Mouse (Mus musculus) Patski (cell line): ENCODE measurements at regions not wholly inside any gene's neighbourhood (a gene's known extent, or its start where the extent isn't known, plus 50 kb on each side); places are given as distances from the start of the nearest gene placed in this dataset.

Source experiments
- ATAC-seq: fragments of 100-300 bp; one replicate; pipeline ENCODE4 v1.8.0; 2021
- CTCF ChIA-PET: fragments of 350-600 bp; sonication (Branson Sonifier 250); formaldehyde crosslinking; loops from one replicate; lab custom pipeline; 2022; ENCODE audit warnings: inconsistent platforms; lab: Charles Lee
- POLR2A ChIA-PET: fragments of 350-600 bp; sonication (Branson Sonifier 250); formaldehyde crosslinking; loops from one replicate; lab custom pipeline; 2022; ENCODE audit warnings: antibody characterized with exemption, inconsistent platforms; lab: Charles Lee
- DNase-seq: peaks from one replicate; pipeline ENCODE4 v3.0.0-alpha.2; 2011; ENCODE audit warnings: low read depth, low spot score
- H3K27me3 ChIP-seq: fragments of 371-371 bp; one replicate; pipeline ENCODE4 v1.5.1; 2021
- CTCF ChIP-seq: fragments of 100-300 bp; IDR thresholded peaks from one replicate; pipeline ENCODE4 v1.5.1; 2021
- in situ Hi-C: fragments of 300-500 bp; cut with MboI; formaldehyde crosslinking; loops from 3 replicates; pipeline ENCODE4 v1.11.1; 2018; ENCODE audit warnings: low pct_unique_long_range_greater_than_20kb, mixed read lengths

DNA sequence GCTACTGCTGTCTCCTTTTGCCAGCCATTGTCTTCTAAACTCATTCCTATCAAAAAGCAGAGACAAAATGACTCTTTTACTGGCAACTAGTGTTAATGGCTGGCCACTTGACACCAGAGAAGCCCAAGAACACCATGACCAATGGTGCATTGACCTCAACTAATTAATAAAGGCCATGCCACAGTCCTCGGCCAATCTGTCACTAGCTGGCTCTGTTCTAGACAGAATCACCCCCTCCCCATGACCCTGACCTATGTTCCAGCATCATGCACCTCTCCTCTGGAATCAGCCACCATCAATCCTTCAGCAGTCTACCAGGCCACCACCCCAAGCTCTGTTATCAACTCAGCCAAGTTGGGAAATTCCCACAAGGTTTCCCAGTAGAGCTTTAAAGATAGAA, 90.1 kb upstream of the Gm26657 start:
- DNase-seq, result no peak
- no peak for TF ChIP-seq CTCF
- ChIA-PET CTCF (no interaction called here), POLR2A (no interaction called here)
- in situ Hi-C loops, result no loop called here
- H3K27me3 ChIP-seq, result no peaks in the 10 kb centered on the region
- no peak for ATAC-seq

DNA sequence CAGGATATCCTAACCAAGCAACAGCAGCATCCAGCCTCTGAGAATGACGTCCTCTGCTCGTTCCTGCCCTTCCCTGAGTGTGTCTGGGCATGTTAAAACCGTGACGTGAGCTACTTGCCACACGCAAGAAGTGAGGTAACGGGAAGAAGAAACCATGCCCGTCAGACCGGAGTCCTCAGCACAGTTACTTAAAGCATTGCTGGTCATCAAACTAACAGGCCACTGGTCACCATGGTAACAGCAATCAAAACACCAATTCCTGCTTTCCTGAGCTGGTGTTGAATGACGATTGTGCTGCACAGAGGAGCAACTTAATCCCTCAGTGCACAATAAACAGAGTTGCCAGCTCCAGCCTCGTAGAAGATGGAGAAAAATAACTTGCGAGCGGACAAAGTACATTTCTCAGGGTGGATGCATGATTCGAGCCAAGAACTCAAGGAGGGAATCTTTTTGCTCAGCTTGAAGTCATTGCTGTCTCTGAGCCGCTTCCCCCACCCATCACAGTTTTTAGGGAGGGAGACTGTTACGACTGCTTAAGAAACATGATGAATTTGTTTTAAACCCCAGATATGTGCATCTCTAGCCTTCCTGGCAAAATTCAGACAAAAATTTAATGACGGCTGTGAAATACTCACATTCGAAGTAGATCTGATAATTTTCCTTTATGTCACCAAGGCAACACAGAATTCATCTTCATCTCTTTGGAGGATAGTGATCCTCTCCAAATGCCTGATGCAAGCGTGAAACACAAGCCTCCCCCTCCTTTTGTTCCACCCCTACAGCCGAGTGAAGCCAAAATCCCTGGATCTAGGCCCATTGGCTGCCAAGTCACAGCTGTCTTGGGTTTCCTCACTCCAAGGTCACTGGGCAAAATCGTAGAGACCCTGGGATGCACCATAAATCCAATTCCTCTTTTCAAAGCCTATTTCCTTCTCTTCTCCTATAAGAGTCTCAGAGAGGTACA, 95.6 kb upstream of the Gm26657 start:
- TF ChIP-seq CTCF, result no peak
- ChIA-PET POLR2A (no interaction called here), CTCF (interaction anchor here (1.8 kb wide), 1 partner anchor 10 kb away, joined by 6 read pairs; no protein-coding TSS in a partner anchor)
- in situ Hi-C loops, result no loop called here
- DNase-seq (no peak), ATAC-seq (no peak)
- no peaks in the 10 kb centered on the region for H3K27me3 ChIP-seq

DNA sequence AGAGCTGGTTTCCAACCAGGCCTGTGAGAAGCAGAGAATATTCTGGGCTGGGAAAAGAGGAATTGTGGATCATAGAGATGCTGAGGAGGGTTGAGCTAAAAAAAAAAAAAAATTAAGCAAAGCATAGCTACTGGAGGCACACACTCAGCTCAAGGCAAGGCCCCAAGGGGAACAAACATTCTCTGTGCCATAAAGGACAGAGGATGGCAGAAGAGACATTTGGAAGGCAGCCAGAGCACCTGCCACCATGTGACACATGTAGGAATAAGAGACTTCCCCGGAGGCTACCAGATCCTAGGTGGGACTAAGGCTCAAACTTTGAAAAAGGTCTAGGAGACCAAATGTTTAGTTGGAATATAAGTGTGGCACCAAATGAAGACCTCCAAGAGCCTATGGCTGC, 96.4 kb upstream of the Gm26657 start:
- no peak for ATAC-seq
- in situ Hi-C loops, result no loop called here
- ChIA-PET CTCF (interaction anchor here (1.8 kb wide), 1 partner anchor 9 kb away, joined by 6 read pairs; no protein-coding TSS in a partner anchor), POLR2A (no interaction called here)
- no peak for DNase-seq
- H3K27me3 ChIP-seq, result no peaks in the 10 kb centered on the region
- TF ChIP-seq CTCF, result no peak

- DNase-seq, result no peak
- CTCF ChIA-PET, result no interaction called here
- no peak for ATAC-seq
- H3K27me3 ChIP-seq, result no peaks in the 10 kb centered on the region
- POLR2A ChIA-PET, result no interaction called here
- in situ Hi-C loops, result no loop called here
- TF ChIP-seq CTCF, result no peak
These were observed 100.2 kb upstream of the Gm26657 start for GRCm38 (mm10) chr4:56639709-56640108.

DNA sequence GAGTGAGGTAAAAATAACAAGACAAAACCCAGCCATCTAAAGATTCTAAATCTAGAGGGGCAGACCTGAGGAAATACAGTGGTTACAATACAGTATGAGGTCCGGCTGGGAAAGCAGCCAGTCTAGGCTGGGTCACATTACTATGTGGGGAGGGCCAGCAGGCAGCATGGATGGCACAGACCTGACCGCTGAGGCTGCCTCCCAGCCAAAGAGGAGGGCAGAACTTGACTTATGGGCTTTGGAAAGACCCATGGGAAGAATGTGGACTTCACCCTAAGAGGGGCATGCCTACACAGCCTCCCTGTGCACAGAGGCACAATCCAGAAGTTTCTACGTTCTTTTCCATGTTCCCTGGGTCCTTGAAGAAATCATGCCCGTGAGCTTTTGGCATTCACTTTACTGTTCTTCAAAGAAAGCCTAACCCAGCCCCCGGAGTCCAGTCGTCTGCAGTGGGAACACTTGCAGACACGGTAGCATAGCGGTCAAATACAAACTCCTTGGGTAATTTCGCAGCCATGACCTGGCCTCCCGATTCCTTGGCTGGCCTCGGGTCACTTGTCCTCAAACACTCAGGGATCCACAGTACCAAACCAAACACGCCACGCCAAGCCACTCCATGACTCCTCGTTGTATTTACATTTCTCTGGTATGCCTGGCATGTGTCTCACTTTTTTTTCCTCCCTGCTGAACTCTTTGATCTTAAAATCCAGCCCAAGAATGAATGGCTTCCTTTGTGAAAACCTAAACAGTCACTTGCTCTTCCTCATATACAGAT, 101.0 kb upstream of the Gm26657 start:
- in situ Hi-C loops, result no loop called here
- ATAC-seq (no peak), DNase-seq (no peak)
- no peak for TF ChIP-seq CTCF
- ChIA-PET CTCF (no interaction called here), POLR2A (no interaction called here)
- H3K27me3 ChIP-seq, result no peaks in the 10 kb centered on the region

DNA sequence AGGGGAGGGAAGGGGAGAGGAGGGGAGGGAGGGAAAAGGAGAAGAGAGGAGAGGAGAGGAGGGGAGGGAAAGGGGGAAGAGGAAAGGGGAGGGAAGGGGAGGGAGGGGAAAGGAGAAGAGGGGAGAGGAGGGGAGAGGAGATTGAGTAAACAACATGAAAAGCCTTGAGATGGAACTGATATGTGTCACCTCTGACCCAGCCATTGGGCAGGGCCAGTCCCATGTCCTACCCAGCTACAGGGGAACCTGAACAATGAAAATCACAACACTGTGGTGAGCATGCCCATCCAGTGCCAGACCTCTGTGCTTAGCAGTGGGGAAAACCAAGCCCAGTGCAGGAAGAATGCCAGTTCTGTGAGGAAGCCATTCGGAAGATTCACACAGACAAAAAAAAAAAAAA, 103.6 kb upstream of the Gm26657 start:
- POLR2A ChIA-PET, result interaction anchor here (0.6 kb wide), 1 partner anchor 1731 kb away, joined by 5 read pairs; no protein-coding TSS in a partner anchor
- in situ Hi-C loops, result no loop called here

DNA sequence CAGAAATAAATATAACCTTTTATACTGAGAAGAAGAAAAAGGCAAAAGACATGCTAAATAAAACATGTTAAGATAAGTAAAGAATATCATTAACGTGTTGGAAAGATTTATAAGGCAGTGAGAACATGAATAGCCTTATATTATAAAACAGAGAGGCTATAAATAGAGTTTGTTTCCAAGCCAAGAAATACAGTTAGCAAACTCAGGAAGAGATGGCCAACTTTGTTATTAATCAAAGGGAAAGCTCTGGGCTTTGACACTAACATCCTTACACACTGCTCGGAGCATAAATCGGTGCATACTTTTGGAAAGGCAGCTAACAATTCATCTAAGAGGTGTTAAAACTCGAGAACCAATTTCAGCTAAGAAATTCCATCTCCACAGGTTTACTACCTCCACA, 106.3 kb upstream of the Gm26657 start:
- CTCF ChIA-PET, result interaction anchor here (2.5 kb wide), 1 partner anchor 10 kb away, joined by 6 read pairs; no protein-coding TSS in a partner anchor
- no peaks in the 10 kb centered on the region for H3K27me3 ChIP-seq
- in situ Hi-C loops, result no loop called here
- ATAC-seq (no peak), DNase-seq (no peak)
- POLR2A ChIA-PET, result no interaction called here
- no peak for TF ChIP-seq CTCF

More for the DNA sequence above, 103.6 kb upstream of the Gm26657 start:
- TF ChIP-seq CTCF, result no peak
- CTCF ChIA-PET, result no interaction called here
- ATAC-seq (no peak), DNase-seq (no peak)
- no peaks in the 10 kb centered on the region for H3K27me3 ChIP-seq

- in situ Hi-C loops, result no loop called here
- H3K27me3 ChIP-seq, result no peaks in the 10 kb centered on the region
- ATAC-seq (no peak), DNase-seq (no peak)
- TF ChIP-seq CTCF, result no peak
- ChIA-PET CTCF (no interaction called here), POLR2A (no interaction called here)
These were observed 109.6 kb upstream of the Gm26657 start for GRCm38 (mm10) chr4:56630251-56630650.

- DNase-seq, result no peak
- no peak for ATAC-seq
- POLR2A ChIA-PET, result no interaction called here
- no peaks in the 10 kb centered on the region for H3K27me3 ChIP-seq
- in situ Hi-C loops, result no loop called here
- no peak for TF ChIP-seq CTCF
- CTCF ChIA-PET, result no interaction called here
These were observed 112.7 kb upstream of the Gm26657 start for GRCm38 (mm10) chr4:56627206-56627605.

DNA sequence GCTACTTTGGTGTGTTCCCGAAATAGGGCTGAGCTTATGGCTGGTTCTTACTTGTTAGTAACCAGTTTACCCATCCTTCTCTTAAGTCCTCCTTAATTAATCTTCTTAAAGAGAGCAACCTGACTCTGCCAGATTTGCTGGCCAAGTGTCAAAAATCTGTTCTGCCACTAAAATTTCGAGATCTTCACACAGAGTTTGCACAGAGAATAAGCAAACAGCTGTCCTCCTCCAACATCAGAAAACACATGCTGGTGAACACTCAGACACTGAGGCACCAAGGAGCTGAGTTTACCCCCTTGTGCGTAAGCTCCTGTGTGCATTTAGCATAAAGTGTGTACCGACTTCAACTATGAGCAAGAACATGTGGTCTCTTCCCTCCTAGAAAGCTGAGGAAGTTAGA, 118.1 kb upstream of the Gm26657 start:
- ATAC-seq, result no peak
- in situ Hi-C loops, result no loop called here
- no peaks in the 10 kb centered on the region for H3K27me3 ChIP-seq
- no peak for DNase-seq
- no peak for TF ChIP-seq CTCF
- CTCF ChIA-PET, result no interaction called here
- POLR2A ChIA-PET, result no interaction called here

DNA sequence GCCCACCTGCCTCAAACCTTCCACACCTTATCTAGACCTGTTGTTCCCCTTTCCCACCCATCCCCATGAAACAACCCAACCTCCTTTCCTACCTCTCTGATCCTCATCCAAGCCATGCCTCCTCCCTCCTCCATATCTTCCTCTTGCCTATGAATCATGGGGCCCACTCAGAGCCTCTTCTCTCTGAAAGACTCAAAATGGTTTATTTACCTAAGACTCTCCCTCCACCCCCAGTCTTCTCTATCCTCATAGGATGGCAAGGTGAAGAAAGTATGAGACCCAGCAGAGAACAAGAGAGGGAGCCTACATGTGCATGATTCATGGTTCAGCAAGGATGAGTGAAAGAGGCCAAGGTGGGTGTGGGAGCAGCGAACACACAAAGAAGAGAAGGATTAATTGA, 118.5 kb upstream of the Gm26657 start:
- no peak for ATAC-seq
- DNase-seq, result no peak
- POLR2A ChIA-PET, result no interaction called here
- in situ Hi-C loops, result no loop called here
- no peaks in the 10 kb centered on the region for H3K27me3 ChIP-seq
- TF ChIP-seq CTCF, result no peak
- CTCF ChIA-PET, result no interaction called here
